Mouse (Mus musculus): ENCODE data around the gene Sgms1. TPM values are rescaled to one million over a fixed set of nuclear protein-coding genes. Genes with fewer than 3 reads are reported as not detected.
"Not testable (repeated sequence)": the region's sequence is repeated elsewhere in the genome, so short reads cannot be mapped to it uniquely, and the experiment has no call there.

Sgms1 gene
- polyA plus RNA-seq, 1 experiment = 53.7 TPM

DNA sequence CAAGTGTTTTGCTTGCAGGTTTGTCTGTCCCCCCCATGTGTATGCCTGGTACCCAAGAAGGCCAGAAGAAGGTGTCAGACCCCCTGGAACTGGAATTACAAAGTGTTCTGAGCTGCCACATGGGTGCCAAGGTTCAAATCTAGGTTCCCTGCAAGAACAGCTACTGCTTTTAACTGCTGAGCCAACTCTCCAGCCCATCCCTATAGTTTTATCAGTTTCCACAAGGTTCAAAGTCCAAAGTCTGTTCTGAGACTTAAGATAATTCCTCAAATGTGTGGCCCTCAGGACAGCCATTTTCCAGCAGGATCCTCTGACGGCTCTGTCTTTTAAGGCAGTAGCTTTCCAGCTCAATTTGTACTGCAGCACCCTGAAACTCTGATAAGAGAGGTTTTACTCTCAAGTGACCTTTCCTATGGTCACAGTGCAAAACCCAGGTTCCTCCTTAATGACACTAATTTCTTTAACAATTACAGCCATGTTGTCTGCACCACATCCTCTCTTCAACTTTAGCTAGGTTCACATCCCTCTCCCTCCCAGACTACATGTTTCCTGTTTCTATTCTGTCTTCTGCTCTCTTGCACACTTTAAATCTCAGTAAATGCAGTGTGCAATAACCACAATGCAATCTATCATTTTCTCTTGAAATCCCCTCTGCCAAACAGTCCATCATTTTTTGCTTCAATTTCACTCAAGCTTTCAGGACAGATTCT is 28.4 kb downstream of the Sgms1 start:
- Histone ChIP-seq H3K4me3 (replicated peaks; ENCODE audit: extremely low read depth, low read depth, low read length) (no peak overlapping the region), H3K4me1 (ENCODE audit: control insufficient read depth, insufficient read depth, low read length) (peaks cover 3% of the 10 kb centered on the region)
- TF ChIP-seq CTCF (IDR thresholded peaks at IDR 0.05; ENCODE audit: insufficient read depth, low read length) = no peak
- no peak for TF ChIP-seq POLR2A (IDR thresholded peaks at IDR 0.05; ENCODE audit: borderline replicate concordance, extremely low read depth, low read depth, low read length)
- 84% methylated on average over 1 of the region's 1 CpGs for WGBS
- DNase-seq = no peak

DNA sequence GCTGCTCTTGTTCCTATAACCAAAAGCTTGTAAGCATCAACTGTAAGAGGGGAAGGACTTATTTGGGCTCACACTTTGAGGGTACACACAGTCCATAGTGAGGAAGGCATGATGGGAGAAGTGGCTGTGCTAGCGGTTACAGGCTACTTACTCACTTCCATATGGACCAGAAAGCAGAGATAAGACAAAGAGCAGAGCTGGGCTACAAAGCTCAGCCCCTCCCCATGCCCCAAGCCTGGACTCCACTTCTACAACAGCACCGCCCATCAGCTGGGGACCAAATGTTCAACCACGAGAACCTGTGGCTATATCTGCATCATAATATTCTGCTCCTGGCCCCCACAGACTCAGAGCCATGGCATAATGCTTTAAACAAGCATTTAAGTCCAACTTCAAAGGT is 29.0 kb downstream of the Sgms1 start:
- no peak overlapping the region for H3K4me3 ChIP-seq (replicated peaks; ENCODE audit: extremely low read depth, low read depth, low read length)
- peaks cover 3% of the 10 kb centered on the region for H3K4me1 ChIP-seq (ENCODE audit: control insufficient read depth, insufficient read depth, low read length)
- TF ChIP-seq POLR2A (IDR thresholded peaks at IDR 0.05; ENCODE audit: borderline replicate concordance, extremely low read depth, low read depth, low read length) (no peak), CTCF (IDR thresholded peaks at IDR 0.05; ENCODE audit: insufficient read depth, low read length) (no peak)
- 82% methylated on average over 3 of the region's 3 CpGs for WGBS
- DNase-seq = no peak

DNA sequence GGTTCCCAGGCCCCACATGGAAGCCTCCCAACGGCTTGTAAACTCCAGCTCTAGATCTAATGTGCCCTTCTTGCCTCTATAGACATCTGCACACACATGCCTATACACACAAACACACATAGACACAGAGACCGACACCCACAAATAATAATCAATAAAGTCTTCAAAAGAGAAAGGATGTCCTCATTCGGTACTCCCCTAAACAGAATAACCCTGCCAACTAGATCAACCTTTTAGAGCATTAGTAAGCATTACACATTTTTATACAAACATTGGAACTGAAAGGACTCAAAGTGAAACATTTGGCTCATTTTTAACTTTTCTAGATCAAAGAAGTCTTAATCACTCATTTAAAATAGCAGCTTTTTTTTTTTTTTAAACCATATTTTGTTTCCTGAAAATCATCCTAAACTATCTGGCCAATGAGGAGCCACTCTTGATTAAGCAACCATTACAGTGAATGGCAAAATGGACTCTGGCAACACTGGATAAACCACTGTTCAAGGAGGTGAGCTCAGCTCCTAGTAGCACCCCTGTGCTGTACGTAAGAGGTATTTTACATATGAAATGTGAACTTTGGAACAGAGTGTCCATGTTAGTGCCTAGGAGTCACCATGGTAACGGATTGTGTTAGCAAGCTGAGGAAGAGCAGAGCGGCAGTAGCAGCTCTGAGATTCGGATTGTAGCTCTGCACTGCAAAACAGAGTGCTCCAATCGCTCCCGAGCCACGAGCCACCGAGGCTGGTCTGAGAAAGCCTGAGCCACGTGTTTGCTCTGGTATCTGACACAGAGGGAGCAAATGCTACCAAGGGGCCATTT is 30.6 kb downstream of the Sgms1 start:
- no peak for TF ChIP-seq CTCF (IDR thresholded peaks at IDR 0.05; ENCODE audit: insufficient read depth, low read length)
- TF ChIP-seq POLR2A (IDR thresholded peaks at IDR 0.05; ENCODE audit: borderline replicate concordance, extremely low read depth, low read depth, low read length) = no peak
- peaks cover 3% of the 10 kb centered on the region for H3K4me1 ChIP-seq (ENCODE audit: control insufficient read depth, insufficient read depth, low read length)
- no peak for DNase-seq
- no peak overlapping the region for H3K4me3 ChIP-seq (replicated peaks; ENCODE audit: extremely low read depth, low read depth, low read length)
- 58% methylated on average over 12 of the region's 12 CpGs for WGBS

DNA sequence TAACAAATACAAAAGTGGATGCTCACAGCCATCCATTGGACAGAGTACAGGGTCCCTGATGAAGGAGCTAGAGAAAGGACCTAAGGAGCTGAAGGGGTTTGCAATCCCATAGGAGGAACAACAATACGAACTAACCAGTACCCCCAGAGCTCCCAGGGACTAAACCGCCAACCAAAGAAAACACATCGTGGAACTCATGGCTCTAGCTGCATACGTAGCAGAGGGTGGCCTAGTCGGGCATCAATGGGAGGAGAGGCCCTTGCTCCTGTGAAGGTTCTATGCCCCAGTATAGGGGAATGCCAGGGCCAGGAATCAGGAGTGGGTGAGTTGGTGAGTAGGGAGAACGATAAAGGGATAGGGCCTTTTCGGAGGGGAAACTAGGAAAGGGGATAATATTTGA is 31.5 kb downstream of the Sgms1 start:
- not testable (repeated sequence) for H3K4me1 ChIP-seq (ENCODE audit: control insufficient read depth, insufficient read depth, low read length); H3K4me3 ChIP-seq (replicated peaks; ENCODE audit: extremely low read depth, low read depth, low read length); DNase-seq
- WGBS = 98% methylated on average over 7 of the region's 7 CpGs

DNA sequence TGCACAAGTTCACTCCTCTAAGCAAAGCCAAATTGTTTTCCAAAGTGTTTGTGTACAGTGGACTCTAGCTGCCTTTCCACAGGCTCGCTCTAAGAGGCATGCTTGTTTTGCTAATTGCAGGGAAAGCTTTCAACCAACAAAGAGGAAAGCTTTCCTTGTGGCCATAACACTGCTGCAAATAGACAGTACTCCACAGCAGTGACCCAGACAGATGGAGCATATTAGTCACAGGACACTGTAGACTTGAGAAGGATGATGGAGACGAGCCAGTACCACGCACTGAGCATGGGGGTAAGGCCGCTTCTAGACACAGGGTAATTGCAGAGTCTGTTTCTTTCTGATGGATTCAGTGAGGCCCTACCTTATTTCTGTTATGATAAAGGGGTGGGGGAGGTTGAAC is 33.3 kb downstream of the Sgms1 start:
- no peak for DNase-seq
- TF ChIP-seq POLR2A (IDR thresholded peaks at IDR 0.05; ENCODE audit: borderline replicate concordance, extremely low read depth, low read depth, low read length) = no peak
- TF ChIP-seq CTCF (IDR thresholded peaks at IDR 0.05; ENCODE audit: insufficient read depth, low read length) = no peak
- WGBS = 64% methylated on average over 4 of the region's 4 CpGs
- peaks cover 3% of the 10 kb centered on the region for H3K4me1 ChIP-seq (ENCODE audit: control insufficient read depth, insufficient read depth, low read length)
- no peak overlapping the region for H3K4me3 ChIP-seq (replicated peaks; ENCODE audit: extremely low read depth, low read depth, low read length)

DNA sequence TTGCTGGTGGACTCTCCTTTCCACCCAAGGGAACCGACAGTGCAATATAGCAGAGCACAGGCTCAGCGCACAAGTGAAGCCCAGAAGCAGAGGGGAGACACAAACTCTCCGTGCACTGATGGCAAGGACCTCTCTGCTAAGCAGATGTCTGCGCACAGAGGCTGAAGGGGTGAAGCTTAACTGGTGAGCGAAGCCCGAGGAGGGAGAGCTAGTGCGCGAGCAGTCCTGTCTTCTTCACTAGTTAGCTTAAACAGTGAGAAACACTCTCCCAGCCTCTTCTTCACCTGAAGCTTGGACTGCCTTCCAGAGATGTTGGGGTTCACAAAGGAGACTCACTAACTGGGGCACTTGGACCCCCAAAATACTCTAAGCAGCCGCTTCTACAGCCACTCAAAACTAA is 36.1 kb downstream of the Sgms1 start:
- TF ChIP-seq CTCF (IDR thresholded peaks at IDR 0.05; ENCODE audit: insufficient read depth, low read length) = no peak
- TF ChIP-seq POLR2A (IDR thresholded peaks at IDR 0.05; ENCODE audit: borderline replicate concordance, extremely low read depth, low read depth, low read length) = no peak
- DNase-seq = no peak
- 97% methylated on average over 9 of the region's 9 CpGs for WGBS
- Histone ChIP-seq H3K4me3 (replicated peaks; ENCODE audit: extremely low read depth, low read depth, low read length) (no peak overlapping the region), H3K4me1 (ENCODE audit: control insufficient read depth, insufficient read depth, low read length) (no peaks in the 10 kb centered on the region)

DNA sequence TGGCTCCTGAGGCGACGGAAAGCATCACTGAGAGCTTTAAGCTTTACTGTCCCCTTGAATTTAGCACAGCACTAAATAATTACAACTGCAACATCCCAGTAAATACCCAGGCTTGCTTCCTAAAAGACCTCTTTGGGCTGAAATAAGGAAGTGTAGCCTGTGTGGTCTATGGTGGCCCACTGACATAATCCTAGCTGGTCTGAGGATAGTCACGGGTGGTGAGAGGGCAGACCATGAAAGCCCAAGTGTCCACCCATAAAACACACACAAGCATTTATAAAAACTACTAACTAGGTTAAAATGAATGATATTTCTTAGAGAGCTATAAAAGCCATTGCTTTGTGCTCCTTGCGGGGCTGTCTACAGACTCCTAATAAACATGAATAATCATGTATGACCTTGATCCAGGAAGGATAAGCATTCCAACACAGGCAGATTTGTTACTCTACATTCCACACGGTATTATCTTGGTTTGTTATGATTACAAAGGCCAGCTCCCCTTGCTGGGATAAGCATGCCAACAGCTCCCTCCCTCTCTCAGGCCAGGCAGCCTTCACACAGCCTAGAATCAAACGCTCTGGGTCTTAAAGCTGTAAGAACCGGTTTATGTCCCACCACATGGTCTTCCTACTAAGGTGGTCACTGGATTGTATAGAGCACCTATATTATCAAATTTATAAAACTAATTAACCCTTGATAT is 40.4 kb downstream of the Sgms1 start:
- TF ChIP-seq POLR2A (IDR thresholded peaks at IDR 0.05; ENCODE audit: borderline replicate concordance, extremely low read depth, low read depth, low read length) (no peak), CTCF (IDR thresholded peaks at IDR 0.05; ENCODE audit: insufficient read depth, low read length) (peak; percentile 44; the same call in 1 of the 2 replicates)
- Histone ChIP-seq H3K4me1 (ENCODE audit: control insufficient read depth, insufficient read depth, low read length) (peaks cover 4% of the 10 kb centered on the region), H3K4me3 (replicated peaks; ENCODE audit: extremely low read depth, low read depth, low read length) (no peak overlapping the region)
- DNase-seq = no peak
- 49% methylated on average over 7 of the region's 7 CpGs for WGBS

DNA sequence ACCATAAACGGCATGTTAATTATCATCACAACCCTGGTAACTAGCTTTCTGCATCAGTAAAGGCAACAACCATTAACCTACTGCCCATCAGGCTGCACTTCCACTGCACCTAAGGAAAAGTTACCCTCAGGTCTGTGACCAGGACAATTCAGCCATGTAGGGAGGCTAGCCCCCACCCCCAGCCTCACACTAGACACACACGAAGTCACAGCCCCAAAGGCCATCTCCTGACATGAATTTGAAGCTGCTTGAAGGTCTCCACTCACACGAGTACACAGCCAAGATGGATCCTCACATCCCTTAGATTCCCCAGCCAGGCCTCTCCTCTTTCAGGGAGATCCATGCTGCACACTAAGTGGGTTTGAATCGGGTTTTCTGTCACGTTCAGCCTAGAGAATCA is 42.0 kb downstream of the Sgms1 start:
- no peak for DNase-seq
- WGBS = 93% methylated on average over 5 of the region's 5 CpGs
- H3K4me3 ChIP-seq (replicated peaks; ENCODE audit: extremely low read depth, low read depth, low read length) = no peak overlapping the region
- peaks cover 7% of the 10 kb centered on the region for H3K4me1 ChIP-seq (ENCODE audit: control insufficient read depth, insufficient read depth, low read length)
- no peak for TF ChIP-seq POLR2A (IDR thresholded peaks at IDR 0.05; ENCODE audit: borderline replicate concordance, extremely low read depth, low read depth, low read length)
- no peak for TF ChIP-seq CTCF (IDR thresholded peaks at IDR 0.05; ENCODE audit: insufficient read depth, low read length)

DNA sequence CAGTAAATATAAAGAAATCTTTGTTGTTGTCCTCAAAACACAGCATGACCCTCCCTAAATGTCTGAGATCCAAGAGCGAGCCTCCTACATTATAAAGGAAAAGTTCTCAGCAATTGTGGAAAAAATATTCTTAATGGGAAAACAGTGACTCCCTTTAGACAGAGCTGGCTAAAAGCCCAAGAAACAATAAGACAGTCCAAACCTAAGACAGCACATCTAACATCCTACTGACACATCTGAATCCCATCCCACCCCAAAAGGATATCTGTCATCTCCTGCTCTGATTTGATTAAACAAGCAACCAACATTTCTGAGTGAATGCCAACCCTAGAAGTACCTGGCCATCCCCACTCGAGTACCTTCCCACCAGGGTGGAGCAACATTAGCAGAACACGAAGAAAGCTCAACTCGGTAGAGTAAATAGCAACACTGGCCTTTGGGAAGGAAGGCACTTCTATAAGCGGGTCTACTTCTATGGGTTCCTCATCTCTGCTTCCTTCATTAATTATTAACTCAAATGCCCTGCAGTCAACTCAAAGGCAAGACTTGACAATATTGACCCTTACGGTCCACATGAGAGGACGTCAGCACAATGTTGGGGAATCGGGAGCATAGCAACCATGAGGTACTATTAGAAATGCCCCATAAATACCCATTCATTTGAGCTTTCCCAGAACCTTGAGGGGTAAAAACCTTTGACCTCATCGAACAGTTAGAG is 42.7 kb downstream of the Sgms1 start:
- DNase-seq = no peak
- H3K4me3 ChIP-seq (replicated peaks; ENCODE audit: extremely low read depth, low read depth, low read length) = no peak overlapping the region
- 69% methylated on average over 9 of the region's 9 CpGs for WGBS
- TF ChIP-seq CTCF (IDR thresholded peaks at IDR 0.05; ENCODE audit: insufficient read depth, low read length) = no peak
- no peak for TF ChIP-seq POLR2A (IDR thresholded peaks at IDR 0.05; ENCODE audit: borderline replicate concordance, extremely low read depth, low read depth, low read length)
- peaks cover 7% of the 10 kb centered on the region for H3K4me1 ChIP-seq (ENCODE audit: control insufficient read depth, insufficient read depth, low read length)

Measured in lung, adult 2 months (tissue).